Mouse (Mus musculus): Measurements from ENCODE around the gene Ermap. TPM values are rescaled to one million over a fixed set of nuclear protein-coding genes. Genes with fewer than 3 reads are reported as not detected.
A peak's percentile ranks its signal among the peaks of the same experiment; 100 is the strongest.

Gene Ermap
- polyA plus RNA-seq, 1 experiment from 2014 or later, result 1.5 TPM

DNA sequence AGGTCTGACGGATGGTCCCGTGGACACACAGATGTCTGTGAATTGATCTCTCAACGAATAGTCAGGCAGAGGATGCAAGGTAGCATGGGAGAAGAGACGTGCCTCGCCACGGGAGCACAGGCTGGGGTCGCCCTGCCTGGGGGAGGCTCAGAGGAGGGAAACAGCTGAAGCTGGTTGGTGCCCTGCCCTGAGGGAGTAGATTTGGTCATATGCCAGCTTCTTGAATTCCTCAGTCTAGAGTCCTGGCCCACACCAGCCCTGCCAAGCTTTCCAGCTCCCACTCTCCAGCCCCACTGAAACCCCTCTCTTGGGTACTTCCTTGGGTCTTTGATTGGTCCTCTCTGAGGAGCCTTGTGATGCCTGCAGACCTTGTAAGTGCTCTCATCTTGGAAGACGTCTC, 26.9 kb upstream of the Ermap start:
- Histone ChIP-seq H3K4me1 (peaks cover 3% of the 10 kb centered on the region; the same call in 1 of the 2 replicates), H3K27me3 (peaks cover 4% of the 10 kb centered on the region; the same call in 1 of the 2 replicates), H3K9me3 (no peaks in the 10 kb centered on the region), H3K9ac (no peak overlapping the region), H3K27ac (no peak overlapping the region), H3K4me2 (replicated peaks) (no peak overlapping the region), H3K36me3 (no peaks in the 10 kb centered on the region), H3K4me3 (no peak overlapping the region)
- ATAC-seq (ENCODE audit: low FRiP score, low read depth), result no peak
- 80% methylated on average over 8 of the region's 8 CpGs for WGBS

DNA sequence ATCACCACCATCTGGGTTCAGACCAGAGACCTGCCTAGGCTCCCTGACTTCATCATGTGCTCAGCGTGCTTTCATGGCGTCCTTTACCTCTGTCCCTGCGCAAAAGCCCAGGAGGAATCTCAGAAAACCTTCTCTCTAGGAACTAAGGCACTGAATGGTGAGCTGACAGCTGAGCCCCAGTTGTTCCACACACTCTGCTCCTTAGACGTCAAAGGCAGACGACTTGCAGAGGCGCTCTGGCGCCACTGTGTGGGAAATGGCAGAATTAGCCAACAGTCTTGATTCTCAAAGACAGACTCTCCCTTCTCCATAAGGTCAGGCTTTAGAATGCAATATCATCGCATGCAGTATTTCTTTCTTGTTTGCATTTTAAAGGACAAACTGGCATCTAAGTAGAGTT, 14.9 kb upstream of the Ermap start:
- Histone ChIP-seq H3K9ac (no peak overlapping the region), H3K9me3 (no peaks in the 10 kb centered on the region), H3K27ac (no peak overlapping the region), H3K4me3 (no peak overlapping the region), H3K4me1 (no peaks in the 10 kb centered on the region), H3K4me2 (replicated peaks) (no peak overlapping the region), H3K27me3 (no peaks in the 10 kb centered on the region), H3K36me3 (peaks cover 19% of the 10 kb centered on the region)
- WGBS, result 17% methylated on average over 8 of the region's 8 CpGs
- peak; percentile 45 for ATAC-seq (ENCODE audit: low FRiP score, low read depth)

DNA sequence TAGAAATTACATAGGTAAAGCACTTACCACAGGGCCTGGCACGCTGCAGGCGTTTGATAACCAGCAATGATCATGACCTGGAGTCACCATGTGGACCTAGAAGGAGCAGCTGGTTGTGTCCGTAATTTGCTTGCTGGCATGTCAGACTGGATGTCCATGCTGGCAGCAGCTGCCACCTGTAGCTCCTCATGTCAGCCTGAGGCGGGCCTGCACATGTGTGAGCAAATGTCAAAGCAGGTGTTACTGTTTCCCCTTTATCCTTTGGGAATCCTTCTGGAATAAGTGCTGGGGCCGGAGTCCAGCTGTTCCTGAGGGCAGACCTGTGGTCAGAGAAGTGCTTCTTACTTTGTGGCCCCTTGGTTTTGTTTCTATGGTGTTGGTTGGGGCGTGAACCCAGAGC, 8.3 kb upstream of the Ermap start:
- Histone ChIP-seq H3K27me3 (no peaks in the 10 kb centered on the region), H3K9ac (0 out of 2 replicates have a peak overlapping the region, but pooled peaks have one; percentile 25), H3K9me3 (no peaks in the 10 kb centered on the region), H3K36me3 (peaks cover 33% of the 10 kb centered on the region), H3K4me3 (no peak overlapping the region), H3K27ac (no peak overlapping the region), H3K4me2 (replicated peaks) (no peak overlapping the region), H3K4me1 (peaks cover 28% of the 10 kb centered on the region)
- ATAC-seq (ENCODE audit: low FRiP score, low read depth), result no peak; the same call in 1 of the 2 replicates
- 71% methylated on average over 6 of the region's 6 CpGs for WGBS

DNA sequence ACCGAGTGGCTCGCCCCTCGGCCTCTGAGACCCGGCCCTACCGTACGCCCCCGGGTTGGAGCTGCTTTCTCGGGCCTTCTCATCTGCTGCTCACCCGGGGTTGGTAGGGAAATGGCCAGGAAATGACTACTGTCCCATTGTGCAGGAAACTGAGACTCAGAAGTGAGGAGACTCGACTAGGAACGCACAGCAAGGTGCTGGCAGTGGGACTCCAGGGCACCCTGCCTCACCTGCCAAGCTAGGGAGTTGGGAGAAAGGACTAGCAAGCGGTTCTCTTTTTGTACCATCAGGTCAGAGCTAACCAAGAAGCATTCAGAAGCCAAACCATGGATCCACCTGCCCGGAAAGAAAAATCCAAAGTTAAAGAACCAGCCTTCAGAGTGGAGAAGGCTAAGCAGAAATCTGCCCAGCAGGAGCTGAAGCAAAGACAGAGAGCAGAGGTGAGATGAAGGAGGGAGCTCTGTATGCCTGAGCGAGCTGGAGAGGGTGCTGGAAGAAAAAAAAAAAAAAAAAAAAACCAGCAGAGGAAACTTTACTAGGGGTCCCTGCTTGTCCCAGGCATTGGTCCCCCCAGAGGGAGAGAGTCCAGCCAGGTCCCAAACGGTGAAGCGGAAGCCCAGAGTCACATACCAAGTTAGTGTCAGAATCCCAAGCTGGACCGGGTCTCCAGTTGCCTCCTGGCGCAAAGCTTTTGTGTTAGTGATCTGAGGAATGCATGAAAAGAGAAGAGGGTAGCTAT, 5.9 kb upstream of the Ermap start:
- Histone ChIP-seq H3K36me3 (peaks cover 19% of the 10 kb centered on the region), H3K4me2 (replicated peaks) (peak overlapping the region; percentile 70), H3K9ac (peak overlapping the region; percentile 88), H3K4me1 (peaks cover 28% of the 10 kb centered on the region), H3K4me3 (peak overlapping the region; percentile 80), H3K27me3 (no peaks in the 10 kb centered on the region), H3K9me3 (no peaks in the 10 kb centered on the region), H3K27ac (peak overlapping the region; percentile 80)
- no peak for ATAC-seq (ENCODE audit: low FRiP score, low read depth)
- WGBS, result 8% methylated on average over 18 of the region's 18 CpGs

DNA sequence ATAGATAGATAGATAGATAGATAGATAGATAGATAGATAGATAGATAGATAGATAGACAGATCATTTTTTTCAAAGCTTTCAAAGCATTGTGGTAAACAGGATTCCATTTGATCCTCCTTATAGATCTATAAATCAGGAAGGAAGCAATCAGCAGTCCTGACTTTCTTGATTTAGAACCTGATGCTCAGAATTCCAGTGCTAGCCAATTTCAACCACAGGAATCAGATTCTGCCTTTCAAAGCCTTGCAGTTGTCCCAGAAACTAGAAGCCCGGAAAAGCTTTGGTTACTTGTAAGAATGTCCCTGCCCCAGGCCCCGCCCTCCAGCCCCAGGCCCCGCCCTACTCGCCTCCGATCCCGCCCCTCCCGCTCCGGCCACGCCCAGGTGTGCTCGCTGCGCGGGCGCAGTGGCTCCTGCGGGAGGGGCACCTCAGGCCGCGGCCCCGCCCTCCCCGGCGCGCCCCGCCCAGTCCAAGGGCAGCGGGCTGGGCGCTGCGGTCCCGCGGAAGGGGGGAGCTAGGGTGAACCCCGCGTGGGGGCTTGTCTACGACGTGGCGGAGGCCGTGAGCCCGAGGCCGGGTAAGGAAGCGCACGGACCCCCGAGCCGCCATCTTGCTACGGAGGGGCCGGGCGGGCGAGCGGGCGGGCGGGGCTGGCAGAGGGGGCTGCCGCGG, 5.2 kb upstream of the Ermap start, which contains the start of gene Svbp:
Gene Svbp (plus strand): TSS at position 398 of the 673 bp plus-strand sequence.
- peaks cover 28% of the 10 kb centered on the region for H3K4me1 ChIP-seq
- under 1% methylated on average over 41 of the region's 47 CpGs for WGBS
- H3K27ac ChIP-seq, result peak within 1 kb of the TSS; percentile 80

DNA sequence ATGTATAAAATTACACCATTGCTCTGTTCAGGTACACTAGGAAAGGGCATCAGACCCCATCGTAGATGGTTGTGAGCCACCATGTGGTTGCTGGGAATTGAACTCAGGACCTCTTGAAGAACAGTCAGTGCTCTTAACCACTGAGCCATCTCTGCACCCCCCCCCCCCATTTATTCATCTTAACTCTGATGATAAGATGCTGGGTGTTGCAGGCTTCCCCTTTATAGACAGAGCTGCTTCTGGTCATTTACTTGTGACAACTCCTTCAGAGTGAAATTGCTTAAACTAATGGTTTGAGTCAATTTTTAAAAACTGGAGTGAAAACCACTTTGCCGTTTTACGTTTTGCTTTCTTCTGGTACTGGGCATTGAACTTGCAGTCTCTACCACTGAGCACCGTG, 2.9 kb upstream of the Ermap start:
- H3K27me3 ChIP-seq, result no peaks in the 10 kb centered on the region
- no peak overlapping the region for H3K27ac ChIP-seq
- H3K9ac ChIP-seq, result no peak overlapping the region
- peaks cover 19% of the 10 kb centered on the region for H3K4me1 ChIP-seq
- H3K4me2 ChIP-seq (replicated peaks), result no peak overlapping the region
- 0 out of 2 replicates have a peak, but pooled peaks cover 3% of the 10 kb centered on the region for H3K36me3 ChIP-seq
- WGBS, result 87% methylated on average over 4 of the region's 4 CpGs
- no peaks in the 10 kb centered on the region for H3K9me3 ChIP-seq
- H3K4me3 ChIP-seq, result no peak overlapping the region
- no peak for ATAC-seq (ENCODE audit: low FRiP score, low read depth)

More for the DNA sequence above, 5.2 kb upstream of the Ermap start, which contains the start of gene Svbp:
- no peaks in the 10 kb centered on the region for H3K27me3 ChIP-seq
- H3K9me3 ChIP-seq, result no peaks in the 10 kb centered on the region
- H3K4me2 ChIP-seq (replicated peaks), result peak within 1 kb of the TSS; percentile 70
- peak; percentile 92 for ATAC-seq (ENCODE audit: low FRiP score, low read depth)
- peaks cover 13% of the 10 kb centered on the region for H3K36me3 ChIP-seq
- peak within 1 kb of the TSS; percentile 80 for H3K4me3 ChIP-seq
- peak within 1 kb of the TSS; percentile 88 for H3K9ac ChIP-seq

DNA sequence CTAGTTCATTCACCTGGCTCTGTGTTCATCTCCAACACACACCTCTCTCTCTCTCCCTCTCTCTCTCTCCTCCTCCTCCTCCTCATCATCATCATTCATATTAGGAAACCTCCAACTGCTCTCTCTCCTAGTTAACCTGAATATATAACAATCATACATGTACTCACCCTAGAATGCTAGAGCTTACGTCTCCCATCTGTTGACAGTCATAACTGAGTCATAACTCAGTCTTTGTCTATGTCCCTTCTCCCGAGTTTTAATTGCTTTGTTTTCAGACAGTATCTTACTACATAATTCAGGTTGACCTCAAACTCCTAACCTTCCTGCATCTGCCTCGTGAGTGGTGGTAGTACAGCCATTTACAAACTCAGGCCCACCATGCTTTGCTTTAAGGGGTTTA, 1.5 kb upstream of the Ermap start:
- no peak overlapping the region for H3K9ac ChIP-seq
- no peaks in the 10 kb centered on the region for H3K9me3 ChIP-seq
- no peak for ATAC-seq (ENCODE audit: low FRiP score, low read depth)
- no peaks in the 10 kb centered on the region for H3K27me3 ChIP-seq
- no peak overlapping the region for H3K4me3 ChIP-seq
- H3K27ac ChIP-seq, result no peak overlapping the region
- H3K4me2 ChIP-seq (replicated peaks), result no peak overlapping the region
- 62% methylated on average over 3 of the region's 3 CpGs for WGBS
- H3K4me1 ChIP-seq, result peaks cover 4% of the 10 kb centered on the region
- no peaks in the 10 kb centered on the region for H3K36me3 ChIP-seq

GRCm38 (mm10) chr4:119190618-119191017, 807 bp upstream of the Ermap start:
- WGBS, result 83% methylated on average over 8 of the region's 8 CpGs
- Histone ChIP-seq H3K4me1 (no peaks in the 10 kb centered on the region), H3K27me3 (no peaks in the 10 kb centered on the region)

DNA sequence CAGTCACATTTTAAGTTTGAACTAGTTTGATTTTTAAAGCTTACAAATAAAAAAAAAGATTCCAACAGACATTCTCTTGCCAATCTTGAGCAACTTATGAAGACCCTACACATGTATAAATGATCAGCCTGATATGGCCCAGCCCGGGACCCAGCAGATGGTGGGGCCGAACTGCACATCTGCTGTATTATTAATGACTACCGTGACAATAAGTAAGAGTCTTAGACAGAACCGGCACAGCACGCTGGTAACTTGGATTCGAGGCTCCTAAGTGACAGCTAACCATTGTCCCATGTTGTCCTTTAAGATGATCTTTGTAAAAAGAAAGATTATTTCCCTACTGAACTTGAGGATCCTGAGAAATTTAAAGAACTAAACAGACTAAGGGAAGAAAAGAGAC, 419 bp downstream of the Ermap start:
- no peaks in the 10 kb centered on the region for H3K9me3 ChIP-seq
- no peak overlapping the region for H3K4me2 ChIP-seq (replicated peaks)
- no peak overlapping the region for H3K4me3 ChIP-seq
- H3K36me3 ChIP-seq, result no peaks in the 10 kb centered on the region
- H3K4me1 ChIP-seq, result no peaks in the 10 kb centered on the region
- no peak overlapping the region for H3K9ac ChIP-seq
- H3K27me3 ChIP-seq, result no peaks in the 10 kb centered on the region
- WGBS, result 82% methylated on average over 6 of the region's 6 CpGs
- no peak overlapping the region for H3K27ac ChIP-seq
- ATAC-seq (ENCODE audit: low FRiP score, low read depth), result no peak

More at GRCm38 (mm10) chr4:119190618-119191017, 807 bp upstream of the Ermap start:
- no peak overlapping the region for H3K27ac ChIP-seq
- H3K4me3 ChIP-seq, result no peak overlapping the region
- no peak for ATAC-seq (ENCODE audit: low FRiP score, low read depth)
- no peak overlapping the region for H3K4me2 ChIP-seq (replicated peaks)
- no peak overlapping the region for H3K9ac ChIP-seq
- no peaks in the 10 kb centered on the region for H3K36me3 ChIP-seq
- H3K9me3 ChIP-seq, result no peaks in the 10 kb centered on the region

DNA sequence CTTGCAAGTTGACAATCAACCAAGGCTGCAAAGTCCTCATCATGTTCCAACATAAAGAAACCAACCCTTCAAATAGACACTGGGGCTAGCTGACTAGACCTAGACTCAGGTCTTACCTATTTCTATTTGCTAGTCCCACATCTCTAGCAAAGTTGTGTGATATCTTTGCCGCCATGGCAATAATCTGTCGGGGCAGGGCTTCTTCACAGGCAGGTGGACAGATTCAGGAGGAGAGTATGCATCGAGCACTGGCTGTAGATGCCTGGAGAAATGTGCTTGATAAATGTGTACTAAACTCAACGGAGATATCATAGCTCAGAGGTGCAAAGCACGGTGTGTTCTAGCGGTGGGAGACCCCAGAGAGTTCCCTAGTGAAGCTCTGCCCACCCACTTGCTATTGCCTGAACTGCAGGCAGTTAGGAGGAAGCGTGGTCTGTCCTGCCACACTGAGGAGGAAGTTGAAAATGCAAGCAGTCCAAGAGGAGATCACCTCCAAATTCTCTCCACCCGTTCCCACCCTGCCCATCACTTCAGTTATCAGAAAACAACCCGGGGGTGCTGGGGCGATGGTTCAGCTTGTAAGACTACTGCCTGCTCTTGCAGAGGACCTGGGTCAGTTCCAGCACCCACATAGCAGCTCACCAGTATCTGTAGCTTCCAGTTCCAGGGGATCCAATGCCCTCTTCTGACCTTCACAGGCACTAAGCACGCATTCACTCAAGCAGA, 1.6 kb downstream of the Ermap start:
- H3K27ac ChIP-seq, result no peak overlapping the region
- no peaks in the 10 kb centered on the region for H3K27me3 ChIP-seq
- H3K36me3 ChIP-seq, result no peaks in the 10 kb centered on the region
- H3K9me3 ChIP-seq, result no peaks in the 10 kb centered on the region
- H3K4me3 ChIP-seq, result no peak overlapping the region
- 55% methylated on average over 11 of the region's 11 CpGs for WGBS
- H3K4me2 ChIP-seq (replicated peaks), result no peak overlapping the region
- no peaks in the 10 kb centered on the region for H3K4me1 ChIP-seq
- no peak overlapping the region for H3K9ac ChIP-seq
- no peak for ATAC-seq (ENCODE audit: low FRiP score, low read depth)

DNA sequence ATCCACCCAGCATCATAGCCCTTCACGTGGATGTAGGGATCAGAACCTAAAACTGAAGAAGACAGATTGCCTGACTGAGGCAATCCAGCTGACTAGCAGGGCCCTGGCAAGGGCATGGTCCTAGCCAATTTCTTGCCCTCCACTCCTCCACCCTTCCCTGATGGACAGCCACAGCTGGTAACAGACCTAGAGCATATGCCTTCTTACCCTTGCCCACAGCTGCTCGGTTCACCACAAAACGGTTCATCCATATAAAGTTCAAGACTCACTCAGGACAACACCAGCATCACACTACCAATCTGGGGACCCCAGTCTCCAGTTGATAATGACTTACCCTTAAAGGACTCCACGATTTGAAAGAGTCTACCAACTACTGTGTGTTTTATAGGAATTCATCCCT, 4.0 kb downstream of the Ermap start:
- Histone ChIP-seq H3K9me3 (no peaks in the 10 kb centered on the region), H3K4me1 (no peaks in the 10 kb centered on the region), H3K27me3 (no peaks in the 10 kb centered on the region), H3K9ac (no peak overlapping the region), H3K4me2 (replicated peaks) (no peak overlapping the region), H3K36me3 (no peaks in the 10 kb centered on the region), H3K27ac (no peak overlapping the region), H3K4me3 (no peak overlapping the region)
- no peak for ATAC-seq (ENCODE audit: low FRiP score, low read depth)
- whole genome bisulfite sequencing, result 75% methylated on average over 4 of the region's 4 CpGs

DNA sequence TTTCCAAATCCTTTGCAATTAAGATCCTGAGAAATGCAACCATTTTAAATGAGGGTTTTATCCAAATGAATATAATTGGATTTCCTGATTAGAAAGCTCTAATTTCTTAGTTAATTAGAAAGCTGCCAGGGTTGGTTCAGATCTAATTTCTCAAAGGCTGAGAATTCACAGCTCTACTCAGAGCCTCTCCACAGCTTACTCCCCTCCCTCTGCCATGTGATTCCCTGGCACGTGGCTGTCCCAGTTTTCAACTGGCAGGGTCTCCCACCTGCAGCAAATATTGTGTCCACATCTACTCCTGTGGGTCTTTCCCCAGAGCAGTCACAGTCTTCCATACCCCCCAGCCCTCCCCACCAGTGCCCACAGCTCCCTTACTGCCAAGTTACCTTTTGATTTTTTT, 6.3 kb downstream of the Ermap start:
- WGBS, result 59% methylated on average over 1 of the region's 1 CpGs
- H3K27me3 ChIP-seq, result no peaks in the 10 kb centered on the region
- H3K27ac ChIP-seq, result no peak overlapping the region
- no peaks in the 10 kb centered on the region for H3K36me3 ChIP-seq
- H3K4me2 ChIP-seq (replicated peaks), result no peak overlapping the region
- no peaks in the 10 kb centered on the region for H3K9me3 ChIP-seq
- no peaks in the 10 kb centered on the region for H3K4me1 ChIP-seq
- no peak overlapping the region for H3K9ac ChIP-seq
- no peak for ATAC-seq (ENCODE audit: low FRiP score, low read depth)
- no peak overlapping the region for H3K4me3 ChIP-seq

Data from limb, embryonic 13.5 days (tissue).